Mouse (Mus musculus): ENCODE data around the gene Ppp1r21. TPM values are rescaled to one million over a fixed set of nuclear protein-coding genes. Genes with fewer than 3 reads are reported as not detected.

The Ppp1r21 gene
- polyA plus RNA-seq, 1 experiment from 2014 or later: 40.6 TPM

- DNase-seq (ENCODE audit: low read depth, low spot score) (no peak), ATAC-seq (no peak)
- TF ChIP-seq CTCF (IDR thresholded peaks at IDR 0.05): no peak
- in situ Hi-C loops (cut with MboI; ENCODE audit: low pct_unique_long_range_greater_than_20kb): no loop called here
- H3K27me3 ChIP-seq: no peaks in the 10 kb centered on the region
- ChIA-PET POLR2A (no interaction called here), CTCF (interaction anchor here (0.5 to 2.1 kb wide), 4 partner anchors 14 to 25 kb away, joined by 3 to 13 read pairs (median 4); partner anchors contain the start of gene Ston1)
These were observed 92.8 kb downstream of the Ppp1r21 start for GRCm38 (mm10) chr17:88622711-88623110.

- ChIA-PET POLR2A (no interaction called here), CTCF (no interaction called here)
- no peak for TF ChIP-seq CTCF (IDR thresholded peaks at IDR 0.05)
- in situ Hi-C loops (cut with MboI; ENCODE audit: low pct_unique_long_range_greater_than_20kb): no loop called here
- H3K27me3 ChIP-seq: no peaks in the 10 kb centered on the region
- DNase-seq (ENCODE audit: low read depth, low spot score) (no peak), ATAC-seq (no peak)
These were observed 94.5 kb downstream of the Ppp1r21 start for GRCm38 (mm10) chr17:88624386-88624785.

GRCm38 (mm10) chr17:88625350-88625749 is 95.4 kb downstream of the Ppp1r21 start:
- ChIA-PET CTCF (interaction anchor here (1.4 kb wide), 1 partner anchor 12 kb away, joined by 5 read pairs; no protein-coding TSS in a partner anchor), POLR2A (interaction anchor here (1.5 kb wide), 1 partner anchor 8 kb away, joined by 6 read pairs; no protein-coding TSS in a partner anchor)
- ATAC-seq (no peak), DNase-seq (ENCODE audit: low read depth, low spot score) (no peak)
- TF ChIP-seq CTCF (IDR thresholded peaks at IDR 0.05): no peak
- in situ Hi-C loops (cut with MboI; ENCODE audit: low pct_unique_long_range_greater_than_20kb): loop anchor here (25.0 kb wide), 1 partner anchor 588 kb away; no protein-coding TSS in a partner anchor
- H3K27me3 ChIP-seq: no peaks in the 10 kb centered on the region

GRCm38 (mm10) chr17:88625931-88626330 is 96.0 kb downstream of the Ppp1r21 start:
- CTCF ChIA-PET: interaction anchor here (1.4 kb wide), 1 partner anchor 13 kb away, joined by 5 read pairs; no protein-coding TSS in a partner anchor
- DNase-seq (ENCODE audit: low read depth, low spot score) (no peak), ATAC-seq (no peak)
- no peaks in the 10 kb centered on the region for H3K27me3 ChIP-seq
- TF ChIP-seq CTCF (IDR thresholded peaks at IDR 0.05): no peak
- in situ Hi-C loops (cut with MboI; ENCODE audit: low pct_unique_long_range_greater_than_20kb): loop anchor here (25.0 kb wide), 1 partner anchor 589 kb away; no protein-coding TSS in a partner anchor
- POLR2A ChIA-PET: interaction anchor here (1.5 kb wide), 1 partner anchor 9 kb away, joined by 6 read pairs; no protein-coding TSS in a partner anchor

GRCm38 (mm10) chr17:88626347-88626811 is 96.5 kb downstream of the Ppp1r21 start:
- no peak for DNase-seq (ENCODE audit: low read depth, low spot score)
- in situ Hi-C loops (cut with MboI; ENCODE audit: low pct_unique_long_range_greater_than_20kb): loop anchor here (25.0 kb wide), 1 partner anchor 589 kb away; no protein-coding TSS in a partner anchor
- CTCF ChIA-PET: interaction anchor here (0.7 to 1.5 kb wide), 3 partner anchors 14 to 30 kb away, joined by 3 to 5 read pairs (median 3); partner anchors contain the start of gene Ston1
- H3K27me3 ChIP-seq: no peaks in the 10 kb centered on the region
- TF ChIP-seq CTCF (IDR thresholded peaks at IDR 0.05): no peak
- POLR2A ChIA-PET: interaction anchor here (1.5 kb wide), 1 partner anchor 9 kb away, joined by 6 read pairs; no protein-coding TSS in a partner anchor
- no peak for ATAC-seq

GRCm38 (mm10) chr17:88627150-88627549 is 97.2 kb downstream of the Ppp1r21 start:
- POLR2A ChIA-PET: interaction anchor here (1.1 kb wide), 1 partner anchor 28 kb away, joined by 4 read pairs; no protein-coding TSS in a partner anchor
- DNase-seq (ENCODE audit: low read depth, low spot score): no peak
- no peak for ATAC-seq
- CTCF ChIA-PET: interaction anchor here (0.7 to 1.5 kb wide), 5 partner anchors 11 to 84 kb away, joined by 3 to 5 read pairs (median 3); partner anchors contain the start of gene Ston1
- in situ Hi-C loops (cut with MboI; ENCODE audit: low pct_unique_long_range_greater_than_20kb): loop anchor here (25.0 kb wide), 1 partner anchor 590 kb away; no protein-coding TSS in a partner anchor
- no peaks in the 10 kb centered on the region for H3K27me3 ChIP-seq
- no peak for TF ChIP-seq CTCF (IDR thresholded peaks at IDR 0.05)

GRCm38 (mm10) chr17:88628676-88629380 is 98.9 kb downstream of the Ppp1r21 start:
- ChIA-PET CTCF (interaction anchor here (0.8 to 1.2 kb wide), 4 partner anchors 12 to 33 kb away, joined by 3 to 4 read pairs (median 4); no protein-coding TSS in a partner anchor), POLR2A (no interaction called here)
- H3K27me3 ChIP-seq: no peaks in the 10 kb centered on the region
- ATAC-seq (peak; percentile 42), DNase-seq (ENCODE audit: low read depth, low spot score) (peak; percentile 57)
- in situ Hi-C loops (cut with MboI; ENCODE audit: low pct_unique_long_range_greater_than_20kb): loop anchor here (25.0 kb wide), 1 partner anchor 592 kb away; no protein-coding TSS in a partner anchor
- TF ChIP-seq CTCF (IDR thresholded peaks at IDR 0.05): no peak

GRCm38 (mm10) chr17:88629381-88629759 is 99.5 kb downstream of the Ppp1r21 start:
- TF ChIP-seq CTCF (IDR thresholded peaks at IDR 0.05): no peak
- CTCF ChIA-PET: interaction anchor here (1.0 to 1.2 kb wide), 3 partner anchors 12 to 33 kb away, joined by 3 to 4 read pairs (median 3); no protein-coding TSS in a partner anchor
- ATAC-seq (peak; percentile 42), DNase-seq (ENCODE audit: low read depth, low spot score) (peak; percentile 50)
- in situ Hi-C loops (cut with MboI; ENCODE audit: low pct_unique_long_range_greater_than_20kb): loop anchor here (25.0 kb wide), 1 partner anchor 592 kb away; no protein-coding TSS in a partner anchor
- H3K27me3 ChIP-seq: no peaks in the 10 kb centered on the region
- POLR2A ChIA-PET: no interaction called here

- in situ Hi-C loops (cut with MboI; ENCODE audit: low pct_unique_long_range_greater_than_20kb): loop anchor here (5.0 to 25.0 kb wide), 2 partner anchors 33 to 593 kb away; partner anchors contain the start of gene Ston1
- ChIA-PET CTCF (interaction anchor here (0.6 to 2.4 kb wide), 3 partner anchors 22 to 35 kb away, joined by 3 to 9 read pairs (median 3); no protein-coding TSS in a partner anchor), POLR2A (no interaction called here)
- ATAC-seq (peak; percentile 61), DNase-seq (ENCODE audit: low read depth, low spot score) (no peak)
- H3K27me3 ChIP-seq: no peaks in the 10 kb centered on the region
- no peak for TF ChIP-seq CTCF (IDR thresholded peaks at IDR 0.05)
These were observed 100.1 kb downstream of the Ppp1r21 start for GRCm38 (mm10) chr17:88629931-88630553.

- DNase-seq (ENCODE audit: low read depth, low spot score): peak; percentile 53
- no peaks in the 10 kb centered on the region for H3K27me3 ChIP-seq
- TF ChIP-seq CTCF (IDR thresholded peaks at IDR 0.05): no peak
- CTCF ChIA-PET: interaction anchor here (2.0 to 2.8 kb wide), 3 partner anchors 10 to 36 kb away, joined by 4 to 14 read pairs (median 9); no protein-coding TSS in a partner anchor
- in situ Hi-C loops (cut with MboI; ENCODE audit: low pct_unique_long_range_greater_than_20kb): loop anchor here (5.0 to 25.0 kb wide), 2 partner anchors 33 to 593 kb away; partner anchors contain the start of gene Ston1
- POLR2A ChIA-PET: no interaction called here
- peak; percentile 76 for ATAC-seq
These were observed 100.6 kb downstream of the Ppp1r21 start for GRCm38 (mm10) chr17:88630554-88630948.
